Mouse (Mus musculus) left cerebral cortex, adult 11 months (tissue): ENCODE results near the gene Tbxas1.

ENCODE experiments used
- DNase-seq: peaks from one replicate; pipeline ENCODE4 v3.0.0; 2022; ENCODE audit warnings: low spot score

Gene Tbxas1

DNA sequence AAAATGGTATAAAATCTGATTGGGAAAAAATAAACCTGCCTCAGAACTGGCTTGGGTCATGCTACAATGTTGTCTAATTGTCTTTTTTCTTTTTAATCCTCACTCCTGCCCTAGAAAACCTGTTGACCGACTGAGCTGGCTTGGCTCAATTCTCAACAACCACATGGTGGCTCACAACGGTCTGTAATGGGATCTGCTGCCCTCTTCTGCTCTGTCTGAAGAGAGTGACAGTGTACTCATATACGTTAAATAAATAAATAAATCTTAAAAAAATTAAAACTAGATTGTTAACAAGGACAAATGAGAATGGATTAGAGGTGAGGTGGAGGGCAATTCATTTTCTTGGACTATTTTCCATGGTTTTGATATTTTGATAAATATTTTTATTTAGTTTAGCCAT is 245.5 kb downstream of the Tbxas1 start:
- no peak for DNase-seq

DNA sequence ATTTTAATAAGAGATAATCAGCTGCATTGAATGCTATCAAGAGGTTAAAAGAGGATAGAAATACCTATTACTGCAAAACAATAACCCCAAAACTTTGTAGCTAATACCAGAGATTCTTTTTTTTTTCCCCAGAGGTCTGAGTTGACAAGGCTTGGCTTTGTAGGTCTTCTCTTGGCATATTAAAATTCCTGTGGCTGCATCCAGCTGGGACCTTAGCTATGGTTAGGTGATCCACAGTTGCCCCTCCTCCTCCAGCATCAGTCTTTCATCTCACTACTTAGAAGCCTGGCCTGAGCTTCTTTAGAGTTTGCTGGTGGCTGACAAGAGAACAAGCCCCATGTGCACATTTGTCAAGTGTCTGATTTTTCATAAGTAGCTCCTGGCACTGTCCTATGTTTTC is 249.5 kb downstream of the Tbxas1 start:
- no peak for DNase-seq

DNA sequence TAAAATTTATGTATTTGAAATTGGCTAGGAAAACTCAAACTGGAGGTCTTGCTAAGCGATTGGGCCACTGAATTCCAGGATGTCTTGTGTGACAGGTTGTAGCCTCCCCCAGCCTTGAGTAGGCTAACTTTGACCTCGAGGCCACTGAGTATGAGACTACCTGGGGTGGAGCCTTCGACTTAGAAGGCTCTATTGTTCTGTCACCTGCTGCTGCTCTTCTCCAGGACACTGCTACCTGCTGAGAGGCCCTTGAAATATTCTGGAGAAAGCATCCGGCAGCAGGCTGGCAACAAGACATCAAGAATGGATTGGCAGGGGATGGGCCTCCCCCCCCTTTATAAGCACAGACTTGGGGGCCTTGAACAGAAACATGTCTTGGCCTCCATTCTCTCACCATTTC is 256.3 kb downstream of the Tbxas1 start:
- no peak for DNase-seq

DNA sequence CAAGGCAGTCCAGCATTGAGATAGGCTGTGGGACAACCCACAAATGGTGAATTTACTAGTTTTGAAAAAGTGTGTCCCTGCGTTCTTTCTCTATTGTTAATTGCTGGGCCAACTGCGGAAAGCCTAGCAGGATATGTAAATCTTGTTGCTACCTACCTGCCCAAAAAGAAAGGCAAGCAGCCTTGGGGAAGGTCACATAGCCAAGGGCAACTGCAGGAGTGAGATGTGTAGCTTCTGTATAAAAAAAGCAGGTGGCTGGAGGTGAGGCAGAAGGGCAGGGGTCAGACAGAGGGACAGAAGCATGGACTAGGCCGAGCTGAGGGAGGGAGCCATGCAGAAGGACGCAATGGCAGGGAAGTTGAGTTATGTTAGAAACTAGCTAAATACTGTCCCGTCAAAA is 257.4 kb downstream of the Tbxas1 start:
- DNase-seq, result no peak
